Mouse (Mus musculus) T-cell, adult 66 days (primary cell): ENCODE data around the gene Acsbg2. TPM values are rescaled to one million over a fixed set of nuclear protein-coding genes. Genes with fewer than 3 reads are reported as not detected.

Source experiments
- total RNA-seq, 2 experiments: library from RNA; stranded (reverse); gene quantifications; 3 replicates in 1 of 2; 4 replicates in 1 of 2; pipeline ENCODE4 v1.2.4; 2023

Acsbg2 gene
- total RNA-seq, result not detected

GRCm38 (mm10) chr17:56874237-56874636 is at the start of gene Acsbg2:
Gene Acsbg2 (minus strand): TSS chr17:56874447.

GRCm38 (mm10) chr17:56874936-56875651 is 847 bp upstream of the Acsbg2 start, which contains the start of gene 1700061G19Rik:
Gene 1700061G19Rik (plus strand): TSS chr17:56875477.

GRCm38 (mm10) chr17:56830411-56831110 is 43.7 kb downstream of the Acsbg2 start, which contains the start of gene Rfx2:
Gene Rfx2 (minus strand): TSS chr17:56831013.

Other genes starting within 250 kb of the Acsbg2 start
- gene Lonp1, start 247.6 kb downstream of the Acsbg2 start, total RNA-seq, result 10 to 100 TPM; 51.6 to 53.8 TPM
- gene Catsperd, start 246.3 kb downstream of the Acsbg2 start, total RNA-seq, result 1 to 10 TPM; 1.0 to 1.1 TPM
- 100 to 1,000 TPM; 106 to 112 TPM for gene Ranbp3, start 201.2 kb downstream of the Acsbg2 start, total RNA-seq
- gene Ndufa11, start 156.7 kb downstream of the Acsbg2 start, total RNA-seq, result 10 to 100 TPM; 57.0 to 73.3 TPM
- gene Vmac, start 156.4 kb downstream of the Acsbg2 start, total RNA-seq, result 10 to 100 TPM; 10.9 to 15.9 TPM
- not detected for gene Nrtn, start 116.9 kb downstream of the Acsbg2 start, total RNA-seq
- 10 to 100 TPM; 57.0 to 57.2 TPM for gene Dus3l, start 109.7 kb downstream of the Acsbg2 start, total RNA-seq
- gene Prr22, start 104.2 kb downstream of the Acsbg2 start, total RNA-seq, result 1 to 10 TPM; 1.2 to 1.8 TPM
- 10 to 100 TPM; 18.2 to 18.7 TPM for gene Rfx2, start 43.4 kb downstream of the Acsbg2 start, total RNA-seq
- gene 1700061G19Rik, start 1.0 kb upstream of the Acsbg2 start, total RNA-seq, result 1 to 10 TPM; 1.3 to 1.4 TPM
- gene Mllt1, start 61.0 kb upstream of the Acsbg2 start, total RNA-seq, result 10 to 100 TPM; 38.4 to 44.5 TPM
- gene Acer1, start 107.7 kb upstream of the Acsbg2 start, total RNA-seq, result not detected
- 10 to 100 TPM; 31.2 to 33.7 TPM for gene Clpp, start 115.9 kb upstream of the Acsbg2 start, total RNA-seq
- gene Alkbh7, start 122.9 kb upstream of the Acsbg2 start, total RNA-seq, result 10 to 100 TPM; 12.5 to 13.6 TPM
- 1 to 10 TPM; 2.4 to 2.7 TPM for gene Pspn, start 125.6 kb upstream of the Acsbg2 start, total RNA-seq
- gene Gtf2f1, start 136.8 kb upstream of the Acsbg2 start, total RNA-seq, result 10 to 100 TPM; 51.1 to 57.4 TPM
- gene Gm17949, start 137.0 kb upstream of the Acsbg2 start, total RNA-seq, result not detected
- gene Khsrp, start 157.1 kb upstream of the Acsbg2 start, total RNA-seq, result 100 to 1,000 TPM; 134 to 144 TPM
- not detected for gene Slc25a41, start 167.2 kb upstream of the Acsbg2 start, total RNA-seq
- gene Crb3, start 184.7 kb upstream of the Acsbg2 start, total RNA-seq, result 1 to 10 TPM in 1 of 2 experiments, under 1 TPM in 1; 0.99 to 1.6 TPM
- gene Slc25a23, start 185.4 kb upstream of the Acsbg2 start, total RNA-seq, result 10 to 100 TPM; 27.8 to 38.7 TPM
- gene Dennd1c, start 204.1 kb upstream of the Acsbg2 start, total RNA-seq, result 100 to 1,000 TPM; 182 to 245 TPM
- gene Tubb4a, start 213.3 kb upstream of the Acsbg2 start, total RNA-seq, result 1 to 10 TPM; 1.4 to 1.5 TPM
- 1 to 10 TPM; 2.0 to 3.2 TPM for gene Tnfsf9, start 230.9 kb upstream of the Acsbg2 start, total RNA-seq